Mouse (Mus musculus): ENCODE results near the gene Lrrc20.

The Lrrc20 gene

GRCm38 (mm10) chr10:61475594-61476439 lies at the start of gene Lrrc20:
TSS of gene Lrrc20 (plus strand) at chr10:61475801.
- peak; percentile 93 for DNase-seq (ENCODE audit: low spot score)

GRCm38 (mm10) chr10:61426251-61426757 lies 49.3 kb upstream of the Lrrc20 start:
- peak; percentile 93 for DNase-seq (ENCODE audit: low spot score)

GRCm38 (mm10) chr10:61427951-61428350 lies 47.6 kb upstream of the Lrrc20 start:
- DNase-seq (ENCODE audit: low spot score), result peak; percentile 65

DNA sequence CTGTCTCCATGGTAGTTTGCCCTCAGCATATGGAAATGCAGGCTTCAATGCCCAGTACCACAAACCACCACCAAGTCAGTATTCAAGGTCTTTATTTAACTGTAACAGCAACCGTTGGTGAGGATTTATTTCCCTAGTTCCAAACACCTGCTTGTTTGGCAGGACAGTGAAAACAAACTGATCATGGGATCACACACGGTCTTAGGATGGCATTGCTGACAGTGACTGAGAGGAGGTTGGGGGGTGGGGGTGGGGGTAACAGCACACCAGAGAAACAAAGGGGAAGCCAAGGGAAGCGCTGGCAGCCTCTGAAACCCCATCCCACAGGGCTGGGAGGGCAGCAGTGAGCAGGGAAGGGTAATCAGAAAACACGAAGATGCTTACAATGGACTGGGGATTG lies 47.2 kb upstream of the Lrrc20 start:
- no peak for DNase-seq (ENCODE audit: low spot score)

DNA sequence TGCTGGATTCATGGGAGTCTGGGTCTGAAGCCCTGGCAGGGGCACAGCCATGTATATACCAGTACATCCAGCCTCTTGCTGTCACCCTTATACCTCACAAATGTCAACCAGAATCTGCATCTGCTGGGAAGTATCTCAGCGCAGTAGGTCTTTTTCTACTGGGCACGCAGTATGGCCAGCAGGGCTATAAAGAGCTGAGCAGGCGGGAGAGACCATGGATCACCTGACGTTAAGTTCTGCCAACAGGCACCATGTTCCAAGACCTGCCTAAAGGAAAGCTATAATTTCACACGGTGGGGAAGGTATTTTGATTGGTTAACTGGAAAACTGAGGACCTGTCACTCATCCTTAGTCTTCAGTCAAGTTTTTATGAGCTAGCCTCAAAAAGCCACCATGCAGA lies 46.6 kb upstream of the Lrrc20 start:
- no peak for DNase-seq (ENCODE audit: low spot score)

DNA sequence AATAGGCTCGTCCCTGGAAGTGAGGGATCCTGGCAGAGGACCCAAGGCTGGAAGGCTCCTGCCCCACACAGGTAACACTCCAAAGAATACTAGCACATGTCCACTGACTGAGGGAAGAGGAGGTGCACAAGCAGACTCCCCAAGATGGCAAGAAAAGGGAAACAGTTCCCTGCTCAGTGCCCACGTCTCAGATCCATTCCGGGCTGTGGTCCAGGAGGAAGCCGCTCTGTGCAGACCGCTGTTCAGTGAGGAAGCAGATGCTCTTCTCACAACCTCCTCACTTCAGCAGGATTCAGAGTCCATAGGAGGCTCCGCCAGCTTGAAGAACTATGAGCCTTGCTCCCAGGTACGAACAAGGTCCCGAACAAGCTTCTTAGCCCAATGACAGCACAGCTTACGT lies 44.2 kb upstream of the Lrrc20 start:
- no peak for DNase-seq (ENCODE audit: low spot score)

- no peak for DNase-seq (ENCODE audit: low spot score)
Observed at GRCm38 (mm10) chr10:61440202-61440800, 35.3 kb upstream of the Lrrc20 start.

GRCm38 (mm10) chr10:61443456-61443855 lies 32.1 kb upstream of the Lrrc20 start:
- DNase-seq (ENCODE audit: low spot score), result no peak

GRCm38 (mm10) chr10:61443876-61444275 lies 31.7 kb upstream of the Lrrc20 start:
- DNase-seq (ENCODE audit: low spot score), result peak; percentile 4

GRCm38 (mm10) chr10:61445016-61445415 lies 30.6 kb upstream of the Lrrc20 start:
- DNase-seq (ENCODE audit: low spot score), result peak; percentile 1

DNA sequence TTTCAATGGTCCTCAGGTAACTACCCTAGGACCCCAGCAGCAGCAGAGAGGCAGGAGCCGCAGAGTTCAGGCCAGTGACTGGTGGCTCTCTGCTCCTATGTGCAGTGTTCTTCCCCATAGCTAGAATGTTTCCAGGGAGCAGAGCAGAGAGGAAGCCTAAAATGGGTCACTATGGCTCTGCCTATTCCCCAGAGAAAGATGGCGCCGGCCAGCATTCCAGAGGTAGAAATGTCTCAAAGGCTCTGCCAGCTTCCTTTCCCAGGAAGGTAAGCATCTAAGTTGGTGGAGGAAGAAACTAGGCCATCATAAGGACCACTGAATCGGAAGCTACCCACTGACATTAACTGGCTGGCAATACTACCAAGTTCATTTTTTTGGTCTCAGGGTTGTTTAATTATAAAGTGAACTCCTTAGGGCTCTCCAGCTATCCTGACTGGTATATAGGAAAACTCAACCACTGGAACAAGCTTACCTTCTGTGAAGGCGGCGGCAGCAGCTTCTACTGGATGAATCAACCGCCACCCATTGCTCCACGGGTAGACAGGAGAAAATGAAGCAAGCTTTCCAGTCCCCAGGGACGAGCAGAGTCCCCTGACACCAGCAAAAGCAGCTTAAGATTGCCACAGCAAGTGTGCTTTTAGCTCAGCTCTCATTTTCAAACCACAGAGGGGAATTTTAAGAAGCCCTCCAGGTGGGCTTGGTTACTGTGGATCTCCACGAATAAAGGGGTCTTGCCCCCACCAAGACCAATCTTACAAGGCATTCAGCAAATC lies 27.8 kb upstream of the Lrrc20 start:
- DNase-seq (ENCODE audit: low spot score), result peak; percentile 24

- no peak for DNase-seq (ENCODE audit: low spot score)
Observed at GRCm38 (mm10) chr10:61448834-61449233, 26.8 kb upstream of the Lrrc20 start.

- DNase-seq (ENCODE audit: low spot score), result peak; percentile 90
Observed at GRCm38 (mm10) chr10:61451463-61451930, 24.1 kb upstream of the Lrrc20 start.

GRCm38 (mm10) chr10:61451931-61452617 lies 23.5 kb upstream of the Lrrc20 start:
- no peak for DNase-seq (ENCODE audit: low spot score)

DNA sequence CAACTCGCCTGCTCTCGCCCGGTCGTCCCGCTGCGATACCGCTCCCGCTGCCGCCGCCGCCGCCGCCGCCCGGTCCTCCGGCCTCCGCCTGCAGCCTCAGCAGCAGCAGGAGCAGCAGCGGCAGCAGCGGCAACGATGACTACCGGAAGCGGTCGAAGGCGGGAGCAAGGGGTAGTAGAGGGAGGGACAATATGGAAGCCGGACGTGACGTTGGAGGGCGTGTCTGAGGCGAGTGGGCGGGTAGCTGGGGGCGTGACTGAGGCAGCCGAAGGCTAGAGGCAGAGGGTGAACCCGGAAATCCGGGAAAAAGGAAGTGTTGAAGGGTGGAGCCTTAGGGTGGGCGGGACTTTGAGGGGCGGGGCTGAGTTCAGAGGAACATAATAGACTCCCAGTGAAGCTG lies 23.0 kb upstream of the Lrrc20 start, which contains the start of gene Eif4ebp2:
Gene Eif4ebp2, minus strand, starts transcription at position 17 of the 400 bp plus-strand sequence.
- DNase-seq (ENCODE audit: low spot score), result peak; percentile 98

DNA sequence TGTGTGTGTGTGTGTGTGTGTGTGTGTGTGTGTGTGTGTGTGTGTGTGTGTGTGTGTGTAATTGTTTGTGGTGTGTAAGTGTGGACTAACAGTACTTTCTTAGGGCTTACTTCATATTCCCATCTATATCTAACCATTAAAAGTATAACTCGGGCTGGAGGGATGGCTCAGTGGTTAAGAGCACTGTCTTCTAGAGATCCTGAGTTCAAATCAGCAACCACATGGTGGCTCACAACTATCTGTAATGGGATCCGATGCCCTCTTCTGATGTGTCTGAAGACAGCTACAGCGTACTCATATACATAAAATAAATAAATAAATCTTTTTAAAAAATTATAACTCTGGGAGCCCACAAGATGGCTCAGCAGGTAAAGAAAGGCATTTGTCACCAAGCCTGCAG lies 22.4 kb upstream of the Lrrc20 start:
- peak; percentile 13 for DNase-seq (ENCODE audit: low spot score)

DNA sequence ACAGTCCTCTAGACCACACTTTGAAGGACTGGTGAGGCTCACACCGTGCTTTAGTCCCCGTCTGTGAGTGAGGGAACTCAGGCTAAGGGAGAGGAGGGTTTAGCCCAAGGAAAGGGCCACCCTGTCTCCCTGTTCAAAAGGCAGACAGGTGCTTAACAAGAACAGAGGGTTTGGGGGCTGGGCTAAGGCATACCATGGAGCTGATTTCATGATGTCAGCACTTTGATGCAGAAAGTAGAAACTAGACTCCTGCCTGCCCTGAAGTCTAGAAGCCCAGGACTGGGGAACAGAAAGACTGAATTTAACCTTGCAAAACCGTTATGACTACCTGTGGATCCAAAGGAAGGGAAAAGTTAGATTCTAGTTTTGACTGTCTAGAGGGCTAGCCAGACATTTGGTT lies 18.4 kb upstream of the Lrrc20 start:
- peak; percentile 11 for DNase-seq (ENCODE audit: low spot score)

DNA sequence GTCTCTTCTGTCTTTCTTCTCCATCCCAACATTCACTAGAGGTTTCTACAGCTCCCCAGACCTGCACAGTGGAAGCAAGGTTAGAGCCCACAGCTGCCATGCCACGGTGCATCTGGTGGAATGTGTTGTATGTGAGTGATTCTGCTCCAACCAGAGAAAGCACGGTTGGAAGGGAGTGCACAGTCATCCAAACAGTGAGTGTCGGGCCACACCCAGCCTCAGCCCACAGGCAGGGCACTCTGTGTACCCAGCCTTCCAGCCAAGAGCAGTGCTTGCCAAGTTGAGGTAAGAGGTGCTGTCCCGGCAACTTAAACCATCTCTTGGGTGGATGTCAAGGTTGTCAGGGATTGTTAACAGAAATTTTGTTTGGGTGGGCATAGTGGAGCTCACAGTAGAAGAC lies 10.6 kb upstream of the Lrrc20 start:
- DNase-seq (ENCODE audit: low spot score), result no peak

- no peak for DNase-seq (ENCODE audit: low spot score)
Observed at GRCm38 (mm10) chr10:61466242-61466641, 9.4 kb upstream of the Lrrc20 start.

DNA sequence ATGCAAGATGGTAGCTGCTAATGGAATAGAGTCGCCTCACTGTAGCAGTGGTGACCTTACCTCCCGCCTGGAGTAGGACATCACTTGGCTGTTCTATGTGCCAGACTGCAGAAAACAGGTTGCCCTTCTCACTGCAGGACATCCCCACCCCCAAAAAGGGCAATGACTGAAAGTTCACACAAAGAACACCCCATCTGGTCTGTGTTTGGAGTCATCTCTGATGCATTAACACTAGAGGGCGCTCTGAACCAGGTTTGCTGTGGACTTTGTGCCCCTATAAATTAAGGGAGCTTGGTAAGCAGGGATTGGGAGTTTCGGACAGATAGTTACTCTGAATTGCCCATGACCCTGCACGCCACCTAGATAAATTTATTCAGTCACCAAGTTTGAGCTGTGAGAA lies 8.7 kb upstream of the Lrrc20 start:
- no peak for DNase-seq (ENCODE audit: low spot score)

GRCm38 (mm10) chr10:61468900-61469299 lies 6.7 kb upstream of the Lrrc20 start:
- no peak for DNase-seq (ENCODE audit: low spot score)

DNA sequence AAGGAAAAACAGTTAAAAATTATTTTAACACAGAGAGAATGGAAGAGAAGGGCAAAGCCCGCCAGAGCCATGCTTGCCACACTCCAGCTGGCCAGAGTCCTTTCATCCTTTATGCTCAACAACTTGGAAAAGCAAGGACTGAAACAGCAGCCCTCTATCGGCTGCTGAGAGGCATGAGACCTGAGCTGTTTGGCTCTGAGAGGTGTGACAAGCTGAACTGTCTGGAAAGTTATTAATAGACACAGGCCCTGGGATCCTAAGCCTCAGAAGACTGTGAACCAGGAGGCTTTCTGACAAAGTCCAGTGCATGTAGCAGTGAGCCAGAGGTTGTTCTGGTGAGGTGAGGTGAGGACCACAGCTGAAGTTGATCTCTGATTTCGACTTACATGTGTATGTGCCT lies 2.0 kb upstream of the Lrrc20 start:
- peak; percentile 1 for DNase-seq (ENCODE audit: low spot score)
